Mouse (Mus musculus) heart, adult 2 months (tissue): ENCODE results near the gene Fam129a. TPM values are rescaled to one million over a fixed set of nuclear protein-coding genes. Genes with fewer than 3 reads are reported as not detected.

Source experiments
- DNase-seq, 2 experiments: peaks; one replicate each; pipeline ENCODE4 v3.0.0; 2021
- H3K27ac ChIP-seq: fragments of 200-600 bp; 2 replicates; pipeline ENCODE4 v1.8.1; 2022
- H3K27me3 ChIP-seq: fragments of 200-500 bp; 2 replicates; pipeline ENCODE4 v1.6.1; 2012; ENCODE audit warnings: mild to moderate bottlenecking, low read length, inconsistent platforms, mixed read lengths; ENCODE audit not compliant: control insufficient read depth, insufficient read depth
- H3K36me3 ChIP-seq: fragments of 200-500 bp; 2 replicates; pipeline ENCODE4 v1.6.1; 2012; ENCODE audit warnings: low read length, inconsistent platforms; ENCODE audit not compliant: control insufficient read depth, insufficient read depth
- H3K4me1 ChIP-seq: fragments of 200-500 bp; 2 replicates; pipeline ENCODE4 v1.6.1; 2011; ENCODE audit warnings: low read length; ENCODE audit not compliant: control insufficient read depth, insufficient read depth
- H3K4me3 ChIP-seq: fragments of 200-600 bp; 2 replicates; pipeline ENCODE4 v1.8.1; 2022
- H3K79me2 ChIP-seq: fragments of 200-500 bp; replicated peaks from 2 replicates; pipeline ENCODE4 v1.6.1; 2012; ENCODE audit warnings: mild to moderate bottlenecking, inconsistent platforms, low read length, moderate library complexity, mixed read lengths; ENCODE audit not compliant: control insufficient read depth, insufficient read depth
- H3K9ac ChIP-seq: fragments of 200-500 bp; 2 replicates; pipeline ENCODE4 v1.6.1; 2012; ENCODE audit warnings: low read depth, mild to moderate bottlenecking, control low read depth, inconsistent platforms, low read length, mixed read lengths
- CTCF ChIP-seq: fragments of 200-600 bp; IDR thresholded peaks from 2 replicates; pipeline ENCODE4 v1.8.1; 2022; ENCODE audit warnings: antibody characterized with exemption, mild to moderate bottlenecking, moderate library complexity
- EP300 ChIP-seq: fragments of 200-500 bp; IDR thresholded peaks from 2 replicates; pipeline ENCODE4 v1.6.1; 2011; ENCODE audit warnings: low read depth, low read length, control low read depth; ENCODE audit not compliant: insufficient read depth
- POLR2A ChIP-seq: fragments of 200-500 bp; IDR thresholded peaks from 2 replicates; pipeline ENCODE4 v1.6.1; 2011; ENCODE audit warnings: mild to moderate bottlenecking, low read depth, low read length, control low read depth; ENCODE audit not compliant: insufficient read depth
- WGBS: fragments of 180-500 bp; shearing (Covaris S2); methylation state at CpG from one replicate; pipeline ENCODE4 v1.1.7; 2018; 5-methylcytosine and 5-hydroxymethylcytosine counted together
- intact Hi-C: fragments of 180-260 bp; cut with DNase I; formaldehyde crosslinking; loops from one replicate; pipeline ENCODE4 v1.15.1; 2025
- long read RNA-seq: library from polyadenylated mRNA; stranded (forward); transcript quantifications from one replicate; pipeline ENCODE4 v2.0.0, GENCODE M21; 2021
- polyA plus RNA-seq: library from polyadenylated mRNA; depleted of rRNA; stranded (reverse); fragments of >200 nt; gene quantifications from 2 replicates; pipeline ENCODE4 v1.2.3, GENCODE M21; 2012; rRNA removed
- total RNA-seq, 2 experiments: library from RNA; stranded (reverse); gene quantifications; 2 replicates each; pipeline ENCODE4 v1.2.3; 2021

Gene Fam129a
- total RNA-seq, result 10 to 100 TPM; 13.3 to 14.9 TPM
- 6.2 and 10.1 TPM in 2 replicates for polyA plus RNA-seq
- long read RNA-seq, full-length matches to known transcripts, result 3 of 6 reads
- long read RNA-seq, partial matches to known transcripts, result 0 of 6 reads
- long read RNA-seq, other reads (novel, unspliced or antisense), result 3 of 6 reads

DNA sequence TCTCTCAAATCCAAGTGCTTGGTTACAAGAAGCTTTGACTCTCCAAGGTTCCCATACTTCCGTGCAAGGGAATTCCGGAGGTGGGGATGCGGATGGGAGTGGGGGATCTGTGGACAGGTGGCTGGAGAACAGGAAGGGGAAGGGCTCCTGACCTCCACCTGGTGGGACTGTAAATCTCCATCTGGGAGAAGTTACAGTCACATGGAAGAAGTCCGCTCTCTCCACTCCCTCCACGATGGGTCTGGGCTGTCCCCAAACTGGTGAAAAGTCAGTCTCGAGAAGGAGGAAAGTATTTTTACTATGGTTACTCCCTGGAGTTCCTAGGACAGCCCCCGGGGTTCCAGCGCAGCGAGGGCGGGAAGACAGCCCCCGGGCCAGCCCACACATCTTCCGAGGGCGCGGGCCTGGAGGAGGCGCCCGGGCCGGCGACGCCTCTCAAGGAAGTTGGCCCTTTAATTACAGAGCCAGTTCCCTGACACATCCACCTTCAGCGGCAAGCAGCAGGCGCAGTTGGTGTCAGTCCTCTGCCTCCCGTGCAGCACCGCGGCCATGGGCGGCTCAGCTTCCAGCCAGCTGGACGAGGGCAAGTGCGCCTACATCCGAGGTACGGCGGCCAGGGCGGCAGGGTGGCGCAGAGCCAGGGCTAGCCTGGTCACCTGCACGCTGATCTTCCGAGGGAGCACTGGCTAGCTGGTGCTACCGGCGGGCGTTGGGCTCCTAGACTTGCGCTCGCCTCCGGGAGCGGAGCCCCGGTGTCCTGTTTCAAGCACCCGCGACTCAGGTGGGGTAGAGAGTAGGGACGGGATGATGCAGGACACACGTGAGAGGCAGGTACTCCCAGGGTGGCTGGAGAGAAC, at the start of gene Fam129a:
TSS of gene Fam129a (plus strand) at position 206 of the 857 bp plus-strand sequence.
- DNase-seq, result peak; percentile 81 to 82
- Histone ChIP-seq H3K9ac (peak within 1 kb of the TSS; percentile 83), H3K27ac (peak within 1 kb of the TSS; percentile 83), H3K4me1 (peaks cover 3% of the 10 kb centered on the region), H3K4me3 (peak within 1 kb of the TSS; percentile 67), H3K27me3 (no peaks in the 10 kb centered on the region), H3K36me3 (no peaks in the 10 kb centered on the region), H3K79me2 (no peaks in the 10 kb centered on the region)
- TF ChIP-seq POLR2A (peak; percentile 89), CTCF (no peak)
- intact Hi-C loops, result loop anchor here (5.0 kb wide), 1 partner anchor 46 kb away; no protein-coding TSS in a partner anchor
- WGBS, result 4% methylated on average over 46 of the region's 46 CpGs

DNA sequence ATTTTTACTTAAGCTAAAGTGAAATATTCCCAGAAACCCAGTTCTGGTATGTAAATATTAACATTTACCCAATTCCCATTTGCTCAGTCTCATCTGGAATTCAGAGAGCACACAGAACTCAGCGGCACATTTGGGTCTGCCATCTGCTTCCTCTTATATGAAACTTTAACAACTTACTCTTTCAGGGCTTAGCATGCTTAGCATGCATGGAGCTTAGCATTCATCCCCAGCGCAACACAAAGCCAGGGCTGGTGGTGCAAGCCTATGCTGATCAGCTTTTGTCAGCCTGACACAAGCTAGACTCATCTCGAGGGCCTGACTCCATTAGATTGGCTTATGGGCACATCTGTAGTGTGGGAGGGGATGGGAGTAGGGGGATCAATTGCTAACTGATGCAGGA, 44.3 kb upstream of the Fam129a start:
- DNase-seq, result no peak
- no peak overlapping the region for H3K27ac ChIP-seq
- H3K27me3 ChIP-seq, result no peaks in the 10 kb centered on the region
- no peaks in the 10 kb centered on the region for H3K36me3 ChIP-seq
- H3K79me2 ChIP-seq, result no peaks in the 10 kb centered on the region
- TF ChIP-seq CTCF (no peak), POLR2A (no peak), EP300 (no peak)
- 85% methylated on average over 3 of the region's 3 CpGs for WGBS
- no peak overlapping the region for H3K9ac ChIP-seq
- H3K4me3 ChIP-seq, result no peak overlapping the region
- no peaks in the 10 kb centered on the region for H3K4me1 ChIP-seq
- intact Hi-C loops, result no loop called here

DNA sequence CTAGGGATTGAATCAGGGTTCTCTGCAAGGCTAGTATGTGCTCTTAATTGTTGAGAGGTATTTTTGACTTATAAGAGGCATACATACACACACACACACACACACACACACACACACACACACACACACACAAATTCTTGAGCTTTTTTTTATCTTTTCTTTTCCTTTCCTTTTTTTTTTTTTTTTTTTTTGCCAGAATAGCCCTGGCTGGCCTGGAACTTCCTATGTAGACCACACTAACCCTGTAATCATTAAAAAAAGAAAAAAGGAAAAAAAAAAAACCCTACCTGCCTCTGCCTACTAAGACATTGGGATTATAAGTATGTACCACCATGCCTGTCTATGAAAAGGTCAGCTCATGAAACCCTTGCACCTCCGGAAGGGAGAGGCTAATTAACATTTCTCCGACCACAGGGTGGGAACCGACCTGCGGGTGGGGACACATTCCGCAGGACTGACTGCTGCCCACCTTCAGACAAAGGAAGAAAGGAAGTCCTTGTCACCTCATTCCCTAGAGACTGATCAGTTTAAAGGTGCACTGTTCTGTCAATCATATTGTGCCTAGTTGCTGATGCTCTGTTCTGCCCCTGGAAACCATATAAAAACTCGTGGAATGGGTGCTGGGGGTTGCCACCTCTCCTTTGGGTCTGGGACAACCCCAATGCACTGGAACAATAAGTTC, 27.0 kb upstream of the Fam129a start:
- H3K36me3 ChIP-seq, result no peaks in the 10 kb centered on the region
- intact Hi-C loops, result no loop called here
- H3K4me1 ChIP-seq, result no peaks in the 10 kb centered on the region
- no peak overlapping the region for H3K4me3 ChIP-seq
- no peak overlapping the region for H3K9ac ChIP-seq
- no peak for DNase-seq
- no peak for TF ChIP-seq CTCF
- TF ChIP-seq POLR2A, result no peak
- TF ChIP-seq EP300, result no peak
- no peaks in the 10 kb centered on the region for H3K79me2 ChIP-seq
- WGBS, result 74% methylated on average over 6 of the region's 6 CpGs
- no peaks in the 10 kb centered on the region for H3K27me3 ChIP-seq
- H3K27ac ChIP-seq, result no peak overlapping the region

DNA sequence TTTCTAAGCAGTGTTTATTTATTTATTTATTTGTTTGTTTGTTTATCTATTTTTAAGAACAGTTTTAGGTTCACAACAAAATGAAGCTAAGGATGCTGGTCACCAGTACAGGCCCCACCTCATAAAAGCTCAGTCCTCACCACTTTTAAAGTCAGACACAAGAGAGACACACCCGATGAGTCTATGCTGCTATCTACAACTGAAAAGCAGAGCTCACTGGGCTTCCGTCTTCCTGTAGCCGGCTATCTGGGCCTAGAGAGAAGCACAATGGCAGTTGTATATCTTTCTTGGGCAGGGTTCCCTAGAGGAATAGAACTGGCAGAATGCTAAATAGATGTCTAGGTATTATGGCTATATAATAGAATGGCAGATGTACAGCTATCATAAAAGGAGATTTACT, 26.4 kb upstream of the Fam129a start:
- intact Hi-C loops, result no loop called here
- no peak overlapping the region for H3K4me3 ChIP-seq
- no peak for DNase-seq
- no peaks in the 10 kb centered on the region for H3K27me3 ChIP-seq
- H3K27ac ChIP-seq, result no peak overlapping the region
- no peaks in the 10 kb centered on the region for H3K79me2 ChIP-seq
- no peak overlapping the region for H3K9ac ChIP-seq
- H3K36me3 ChIP-seq, result no peaks in the 10 kb centered on the region
- no peaks in the 10 kb centered on the region for H3K4me1 ChIP-seq
- 62% methylated on average over 3 of the region's 3 CpGs for WGBS
- no peak for TF ChIP-seq CTCF
- no peak for TF ChIP-seq POLR2A
- no peak for TF ChIP-seq EP300

DNA sequence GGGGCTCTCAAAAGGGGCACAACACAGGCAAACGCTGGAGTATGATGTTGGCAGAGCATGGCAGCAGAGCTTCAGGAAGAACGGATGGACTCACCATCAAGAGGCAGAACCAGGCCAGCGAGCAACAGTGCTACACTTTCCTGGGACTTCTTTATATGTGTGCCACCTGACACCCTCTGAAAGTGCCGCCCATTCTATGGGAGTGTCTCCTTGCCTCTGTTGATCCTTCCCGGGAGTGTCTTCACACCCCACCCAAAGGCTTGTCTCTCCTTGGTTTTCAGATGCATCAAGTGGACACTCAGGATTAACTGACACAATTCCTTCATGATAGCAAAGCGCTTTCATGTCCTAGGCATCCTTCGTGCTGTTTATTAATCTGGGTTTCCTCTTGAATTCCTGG, 25.4 kb upstream of the Fam129a start:
- DNase-seq, result no peak
- Histone ChIP-seq H3K27me3 (no peaks in the 10 kb centered on the region), H3K27ac (no peak overlapping the region), H3K79me2 (no peaks in the 10 kb centered on the region), H3K9ac (no peak overlapping the region), H3K36me3 (no peaks in the 10 kb centered on the region), H3K4me1 (no peaks in the 10 kb centered on the region), H3K4me3 (no peak overlapping the region)
- intact Hi-C loops, result no loop called here
- WGBS, result 77% methylated on average over 7 of the region's 7 CpGs
- no peak for TF ChIP-seq CTCF
- TF ChIP-seq EP300, result no peak
- TF ChIP-seq POLR2A, result no peak
